Mouse (Mus musculus) mouse trophoblast stem cell (cell line): ENCODE measurements at regions not wholly inside any gene's neighbourhood (a gene's known extent, or its start where the extent isn't known, plus 50 kb on each side); places are given as distances from the start of the nearest gene placed in this dataset.

Source experiments
- in situ Hi-C, 2 experiments: fragments of 300-500 bp; cut with MseI, MboI; formaldehyde crosslinking; loops; 2 replicates in 1 of 2; 3 replicates in 1 of 2; pipeline ENCODE4 v1.15.1; 2025

DNA sequence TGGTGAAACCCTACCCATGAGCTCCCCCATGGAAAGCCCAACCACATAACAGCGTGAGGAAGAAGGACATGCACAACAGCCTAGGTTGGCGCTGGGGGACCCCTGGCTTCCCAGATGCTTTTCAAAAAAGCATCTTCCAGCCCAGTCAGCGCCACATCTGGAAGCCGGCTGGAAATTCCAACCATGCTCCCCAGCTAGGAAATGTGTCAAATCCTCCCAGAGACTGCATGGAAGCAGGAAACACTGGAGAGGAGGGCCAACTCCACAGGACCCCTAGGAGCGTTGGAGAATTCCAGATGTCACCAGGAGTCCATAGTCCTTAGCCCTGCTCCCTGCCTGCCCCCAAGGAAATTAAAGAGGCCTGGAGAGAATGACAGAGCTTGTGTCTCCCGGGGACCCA, 156.4 kb downstream of the Zfp36l2 start:
- in situ Hi-C loops = loop anchor here (10.0 to 25.0 kb wide), 2 partner anchors 156 to 163 kb away; partner anchors contain the start of gene Zfp36l2 (in 1 of the 2)

GRCm38 (mm10) chr17:84030699-84031098, 157.0 kb downstream of the Zfp36l2 start:
- in situ Hi-C loops = loop anchor here (10.0 to 25.0 kb wide), 2 partner anchors 157 to 164 kb away; partner anchors contain the start of gene Zfp36l2 (in 1 of the 2)

- in situ Hi-C loops = loop anchor here in 1 of 2 experiments (25.0 kb wide), 1 partner anchor 159 kb away; the partner anchor contains the start of gene Zfp36l2
These were observed 159.4 kb downstream of the Zfp36l2 start for GRCm38 (mm10) chr17:84028157-84028970.

DNA sequence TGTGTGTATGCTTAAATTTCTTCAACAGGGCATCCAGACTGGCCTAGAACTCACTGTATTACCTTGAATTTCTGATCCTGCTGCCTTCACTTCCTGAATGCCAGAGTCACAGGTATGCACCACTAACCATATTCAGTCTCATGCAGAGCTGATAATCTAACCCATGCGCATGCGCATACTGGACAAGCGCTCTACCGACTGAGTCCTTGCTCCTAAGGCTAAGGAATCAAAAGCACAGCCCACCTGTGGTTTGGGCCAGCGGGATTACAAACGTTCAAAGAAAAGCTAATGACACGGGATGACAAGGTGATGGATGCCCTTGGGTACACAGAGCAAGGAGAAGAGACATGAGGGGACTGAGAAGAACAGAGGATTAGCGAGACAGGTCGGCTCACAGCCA, 160.5 kb downstream of the Zfp36l2 start:
- in situ Hi-C loops = loop anchor here in 1 of 2 experiments (25.0 kb wide), 1 partner anchor 160 kb away; the partner anchor contains the start of gene Zfp36l2

DNA sequence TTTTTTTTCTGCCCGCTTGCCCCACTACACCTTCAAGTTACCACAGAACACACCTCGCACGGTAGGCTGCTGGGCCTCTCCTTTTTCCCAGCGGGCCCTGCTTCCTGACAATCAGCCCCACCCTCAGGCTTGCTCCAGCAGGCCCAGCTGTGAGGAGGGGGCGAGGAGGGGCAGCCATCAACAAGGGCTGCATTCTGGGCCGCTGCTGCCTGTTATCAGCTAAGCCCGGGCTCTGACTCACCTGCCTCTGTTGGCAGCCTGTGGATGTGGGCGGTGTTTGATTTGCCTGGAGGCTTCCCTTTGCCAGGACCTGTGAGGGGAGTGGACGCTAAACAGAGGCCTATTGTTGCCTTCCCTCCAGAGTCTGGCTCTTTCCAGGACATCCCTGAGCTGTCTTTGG, 161.6 kb downstream of the Zfp36l2 start:
- in situ Hi-C loops = loop anchor here in 1 of 2 experiments (25.0 kb wide), 1 partner anchor 161 kb away; the partner anchor contains the start of gene Zfp36l2

DNA sequence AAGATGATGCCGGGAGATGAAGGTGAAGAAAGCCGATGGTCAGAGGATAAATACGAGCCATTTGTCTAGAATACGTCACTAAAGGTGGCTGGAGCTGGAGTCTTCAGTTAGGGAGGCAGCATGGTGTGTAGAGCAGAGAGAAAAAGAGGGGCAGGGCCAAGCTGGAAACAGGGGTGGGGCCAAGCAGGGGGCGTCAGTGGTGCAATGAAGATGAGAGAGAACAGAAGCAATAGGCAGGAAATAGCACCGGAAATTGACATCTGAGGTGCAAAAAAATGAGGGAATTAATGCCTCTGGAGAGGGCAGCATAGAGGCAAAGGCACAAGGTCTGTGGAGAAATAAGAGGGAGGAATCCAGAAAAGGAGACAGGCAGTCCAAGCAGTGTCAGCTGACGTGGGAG, 165.4 kb downstream of the Zfp36l2 start:
- in situ Hi-C loops = no loop called here

GRCm38 (mm10) chr17:84018817-84019216, 168.9 kb downstream of the Zfp36l2 start:
- in situ Hi-C loops = no loop called here

GRCm38 (mm10) chr17:84017891-84018290, 169.9 kb downstream of the Zfp36l2 start:
- in situ Hi-C loops = no loop called here

DNA sequence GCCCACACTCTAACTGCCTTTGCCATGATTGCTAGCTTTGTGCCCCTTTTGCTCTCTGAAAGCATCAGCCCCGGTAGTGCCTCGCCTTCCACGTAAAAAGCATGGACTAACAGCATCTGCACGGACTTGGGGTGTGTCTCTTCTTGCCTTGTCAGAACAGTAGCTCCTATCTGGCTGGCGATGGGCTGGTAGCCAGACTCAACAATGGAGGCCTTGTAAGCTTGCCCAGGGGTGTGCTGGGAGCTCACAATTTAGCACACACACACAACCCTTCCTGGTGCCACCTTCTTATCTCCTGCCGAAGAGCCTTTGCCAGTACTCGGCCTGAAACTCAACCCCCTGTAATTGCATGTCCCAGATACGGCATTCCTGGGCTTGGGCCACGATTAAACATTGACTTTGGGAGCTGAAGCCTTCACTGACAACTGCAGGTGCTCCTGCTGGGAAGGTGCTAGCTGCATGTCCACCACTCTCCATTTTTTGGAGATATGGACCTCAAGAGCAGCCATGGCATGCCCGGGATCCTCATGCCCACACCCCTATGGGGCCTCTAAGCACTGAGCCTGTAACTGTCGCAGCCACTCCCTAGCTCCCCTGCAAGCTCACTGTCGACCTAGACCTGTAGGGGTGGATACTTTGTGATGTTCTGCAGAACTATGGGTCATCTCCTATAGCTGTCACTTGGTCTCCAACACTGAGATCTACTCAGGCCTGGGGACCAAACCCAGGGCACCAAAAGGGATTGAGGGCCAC, 166.7 kb upstream of the Haao start:
- in situ Hi-C loops = no loop called here

GRCm38 (mm10) chr17:84010492-84011060, 162.8 kb upstream of the Haao start:
- in situ Hi-C loops = no loop called here

GRCm38 (mm10) chr17:84009966-84010365, 162.2 kb upstream of the Haao start:
- in situ Hi-C loops = no loop called here

GRCm38 (mm10) chr17:84009194-84009593, 161.4 kb upstream of the Haao start:
- in situ Hi-C loops = no loop called here

- in situ Hi-C loops = no loop called here
These were observed 160.9 kb upstream of the Haao start for GRCm38 (mm10) chr17:84008682-84009052.

DNA sequence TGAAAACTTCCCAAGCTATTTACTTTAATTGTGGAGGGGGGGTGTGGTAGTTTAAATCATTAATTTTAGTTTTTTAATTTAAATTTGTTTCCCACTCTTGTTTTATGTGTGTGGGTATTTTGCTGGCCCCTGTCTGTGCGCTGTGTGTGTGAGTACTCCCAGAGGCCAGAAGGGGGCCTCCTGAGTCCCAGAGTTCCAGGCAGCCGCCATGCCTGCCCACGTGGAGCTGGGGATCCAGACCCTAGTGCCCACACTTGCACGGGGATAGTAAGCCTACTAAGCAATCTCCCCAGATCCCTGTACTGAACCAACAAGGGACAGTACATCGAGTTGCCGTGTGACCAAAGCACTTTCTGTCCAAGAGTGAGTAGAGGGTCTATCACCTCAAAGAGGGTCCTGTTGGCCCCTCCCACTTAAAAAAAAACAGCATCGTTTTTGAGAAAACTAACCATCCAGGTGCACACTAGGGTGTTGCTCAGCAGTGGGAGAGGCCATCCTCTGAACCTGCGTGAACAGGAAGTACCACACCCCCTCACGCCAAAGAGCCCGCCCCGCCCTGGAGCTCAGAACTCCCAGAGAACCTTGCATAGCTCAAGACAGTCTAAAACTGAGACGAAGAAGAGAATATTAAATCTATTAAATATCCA, 160.4 kb upstream of the Haao start:
- in situ Hi-C loops = no loop called here

GRCm38 (mm10) chr17:84006748-84007147, 159.0 kb upstream of the Haao start:
- in situ Hi-C loops = no loop called here

DNA sequence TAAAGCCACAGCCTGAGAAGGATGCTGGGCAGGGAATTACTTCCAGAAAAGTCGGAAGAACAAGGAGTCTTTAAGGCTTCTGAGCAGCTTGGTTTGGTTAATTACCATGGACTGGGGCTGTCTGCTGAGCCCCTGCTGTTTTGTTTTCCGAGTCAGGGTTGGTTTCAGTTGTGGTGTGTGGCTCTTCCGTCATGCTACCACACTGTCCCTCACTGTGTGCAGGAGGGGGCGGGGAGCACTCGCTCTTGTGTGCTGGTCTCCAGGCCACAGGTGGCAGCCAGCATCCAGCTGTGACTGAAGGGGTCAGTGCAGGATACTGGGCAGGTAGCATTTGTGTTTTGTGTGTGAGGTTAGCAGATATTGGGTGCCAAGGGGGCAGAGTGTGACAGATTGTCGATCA, 156.5 kb upstream of the Haao start:
- in situ Hi-C loops = no loop called here

DNA sequence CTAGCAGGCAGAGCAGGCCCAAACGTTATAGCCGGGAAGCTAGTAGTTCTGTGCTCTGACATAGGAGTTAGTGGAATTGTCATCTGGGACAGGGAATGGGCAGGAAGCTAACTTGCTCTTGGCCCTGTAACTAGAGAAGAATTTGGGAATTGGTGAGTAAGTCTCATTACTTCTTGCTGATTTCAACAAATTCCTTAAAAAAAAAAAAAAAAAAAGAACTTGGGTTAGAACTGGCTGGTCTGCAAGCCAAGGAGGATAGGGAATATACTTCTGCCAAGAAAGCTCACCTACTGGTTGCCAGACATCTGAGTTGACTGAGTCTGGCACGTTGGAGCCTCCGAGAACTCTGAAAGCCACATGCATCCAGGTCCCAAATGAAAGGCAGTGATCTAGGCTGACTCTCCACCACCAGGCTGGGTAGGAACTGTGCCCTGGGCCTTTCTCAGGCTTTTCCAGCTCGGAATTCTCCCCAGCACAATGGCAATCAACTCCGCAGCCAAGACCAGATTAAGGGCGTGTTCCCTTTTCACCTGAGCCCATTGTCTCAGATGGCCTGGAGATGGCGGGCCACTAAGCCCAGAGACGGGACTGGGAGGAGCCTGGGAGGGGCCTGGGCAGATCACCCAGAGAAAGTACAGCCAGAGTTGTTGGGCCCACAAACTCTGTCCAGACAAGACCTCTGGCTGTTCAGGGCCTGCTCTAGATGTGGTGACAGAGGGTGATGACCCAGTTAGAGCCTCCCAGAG, 155.9 kb upstream of the Haao start:
- in situ Hi-C loops = no loop called here

DNA sequence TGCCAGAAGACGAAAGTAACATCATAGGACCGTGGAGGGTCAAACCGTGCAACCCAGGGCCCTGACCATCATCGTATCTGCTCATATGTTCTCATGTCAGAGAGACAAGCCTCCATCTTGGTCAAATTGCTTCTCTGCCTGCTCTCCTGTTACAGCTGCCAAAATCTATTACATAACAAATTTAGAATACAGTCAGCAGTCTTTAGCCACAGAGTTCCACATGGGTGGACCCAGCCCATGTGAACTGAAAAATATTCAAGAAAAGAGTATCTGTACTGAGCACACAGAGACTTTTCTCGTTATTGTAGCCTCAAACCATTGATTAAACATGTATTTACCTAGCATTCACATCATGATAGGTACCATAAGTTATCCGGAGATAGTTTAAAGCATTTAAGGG, 155.2 kb upstream of the Haao start:
- in situ Hi-C loops = no loop called here

DNA sequence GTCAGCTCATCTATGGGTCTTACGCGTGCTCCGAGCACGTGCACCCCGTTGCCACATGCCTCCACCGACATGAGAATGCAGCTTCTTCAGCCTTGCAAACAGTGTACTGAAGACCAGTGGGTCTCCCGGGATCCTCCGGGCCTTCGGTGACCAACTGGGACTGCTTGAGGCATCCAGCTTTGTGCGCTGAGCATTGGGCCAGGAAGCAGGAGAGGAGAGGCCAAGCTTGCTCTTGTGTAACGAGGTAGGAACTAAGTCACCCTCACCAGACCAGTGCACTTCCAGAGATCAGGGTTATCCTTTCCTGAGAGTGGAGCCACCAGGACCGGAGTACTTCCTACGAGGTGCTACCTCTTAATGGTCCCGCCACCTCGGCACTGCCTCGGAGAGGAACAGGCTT, 154.6 kb upstream of the Haao start:
- in situ Hi-C loops = no loop called here

DNA sequence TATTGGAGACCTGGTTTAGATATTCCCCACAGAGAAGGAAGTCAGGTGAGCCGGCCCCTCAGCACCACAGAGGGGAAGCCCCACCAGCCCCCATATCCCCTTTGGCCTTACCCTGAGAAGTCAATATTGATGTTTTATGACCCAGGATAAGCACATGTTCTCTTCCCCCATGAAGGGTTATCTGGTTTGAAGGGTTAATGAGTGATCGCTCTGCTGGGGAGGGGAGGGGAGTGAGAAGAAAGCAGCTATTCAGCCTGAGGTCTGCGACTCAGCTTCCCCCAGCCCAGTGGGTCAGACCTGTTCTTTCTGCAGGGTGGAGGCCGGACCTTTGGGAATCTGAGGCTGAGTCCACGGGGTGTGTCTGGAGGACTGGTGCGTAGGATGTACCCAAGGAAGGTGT, 152.4 kb upstream of the Haao start:
- in situ Hi-C loops = no loop called here

- in situ Hi-C loops = no loop called here
These were observed 151.3 kb upstream of the Haao start for GRCm38 (mm10) chr17:83998972-83999545.
